Mouse (Mus musculus) erythroid progenitor cell, adult 5-6 weeks (primary cell): ENCODE data around the gene Usp32. TPM values are rescaled to one million over a fixed set of nuclear protein-coding genes. Genes with fewer than 3 reads are reported as not detected.

ENCODE experiments used
- ATAC-seq: replicated peaks from 2 replicates; pipeline ENCODE4 v1.8.0; 2016; ENCODE audit warnings: moderate number of reproducible peaks, mild to moderate bottlenecking, moderate TSS enrichment, inconsistent platforms; ENCODE audit not compliant: poor library complexity, low FRiP score, severe bottlenecking
- total RNA-seq, 2 experiments: library from RNA; stranded (forward) in 1 of 2; stranded (reverse) in 1 of 2; fragments of 150-400 nt in 1 of 2; fragments of 186-747, 209-891 nt in 1 of 2; gene quantifications; 2 replicates each; pipeline versions ENCODE4 v1.2.3 to v1.2.4; 2015 to 2017; ENCODE audit warnings: low replicate concordance in 2 of 2

Gene Usp32
- total RNA-seq, 2 experiments from 2014 or later: 268 to 357 TPM

GRCm38 (mm10) chr11:84992996-84993395 lies 147.0 kb downstream of the Usp32 start:
- ATAC-seq: no peak

DNA sequence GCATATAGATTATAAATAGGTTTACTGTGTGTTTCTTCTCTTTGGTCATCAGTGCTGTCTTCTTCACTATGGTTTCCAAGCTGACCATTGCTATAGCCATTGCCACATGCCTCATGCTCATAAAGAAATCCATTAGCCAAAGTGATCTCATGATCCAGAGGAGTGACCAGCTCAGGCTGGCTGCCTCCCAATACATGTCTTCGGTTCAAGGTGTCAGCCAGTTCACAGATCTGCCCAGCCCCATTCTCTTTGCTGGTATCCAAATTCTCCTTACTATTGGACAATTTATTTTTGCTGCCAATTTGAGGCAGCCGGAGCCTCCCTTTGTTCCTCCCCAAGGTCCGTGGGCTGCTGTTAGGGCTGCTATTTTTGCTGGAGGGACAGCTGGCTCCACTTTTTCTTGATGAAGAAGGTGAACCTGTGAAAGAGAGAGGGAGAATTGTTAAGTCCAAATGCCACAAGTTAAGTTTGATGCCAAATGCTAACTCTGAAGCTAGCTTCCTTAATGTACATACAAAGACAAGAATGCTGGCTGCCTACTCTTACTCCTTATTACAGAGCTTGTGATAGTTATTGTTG lies 151.5 kb downstream of the Usp32 start:
- ATAC-seq: no peak

- no peak for ATAC-seq
Measured at GRCm38 (mm10) chr11:84985421-84985820, 154.5 kb downstream of the Usp32 start.

DNA sequence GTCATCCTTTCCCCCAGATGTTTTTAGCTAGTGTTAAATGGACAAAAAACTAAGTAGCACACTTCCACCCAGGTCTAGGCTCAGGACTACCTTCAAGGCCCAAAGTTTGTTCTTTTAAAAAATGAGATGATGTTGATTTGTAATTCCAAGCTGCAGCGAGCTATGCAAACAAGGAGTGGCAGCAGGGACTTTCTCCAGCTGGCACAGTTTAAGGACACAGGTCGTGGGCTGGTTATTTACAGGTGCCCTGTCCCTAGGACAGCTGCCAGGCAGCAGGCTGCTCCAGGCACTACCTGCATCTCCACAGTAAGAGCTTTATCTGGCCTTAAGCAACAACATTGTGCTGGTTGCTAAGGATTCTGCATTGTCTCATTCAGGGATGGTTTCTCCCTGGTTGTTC lies 159.3 kb downstream of the Usp32 start:
- ATAC-seq: no peak

DNA sequence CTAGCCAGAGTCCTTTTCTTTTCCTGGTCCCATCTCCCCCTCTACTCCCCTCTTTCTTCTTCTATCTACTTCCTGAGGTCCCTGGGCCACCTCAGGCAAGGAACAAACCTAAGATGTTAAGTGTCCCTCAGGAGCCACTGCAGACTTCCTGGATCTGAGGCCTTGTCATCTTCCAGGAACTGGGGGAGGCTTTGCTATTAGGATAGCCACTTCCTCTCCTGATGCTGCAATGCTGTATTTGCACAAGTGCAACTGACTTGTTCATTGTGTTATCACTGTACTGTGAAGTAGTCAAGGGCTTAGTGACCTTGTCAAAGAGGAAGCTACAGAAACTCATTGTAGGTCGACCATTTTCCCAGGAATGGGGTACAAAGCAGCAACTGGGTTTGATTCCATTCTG lies 160.6 kb downstream of the Usp32 start:
- ATAC-seq: no peak

- ATAC-seq: no peak; the same call in 1 of the 2 replicates
Measured at GRCm38 (mm10) chr11:84978113-84978512, 161.8 kb downstream of the Usp32 start.

DNA sequence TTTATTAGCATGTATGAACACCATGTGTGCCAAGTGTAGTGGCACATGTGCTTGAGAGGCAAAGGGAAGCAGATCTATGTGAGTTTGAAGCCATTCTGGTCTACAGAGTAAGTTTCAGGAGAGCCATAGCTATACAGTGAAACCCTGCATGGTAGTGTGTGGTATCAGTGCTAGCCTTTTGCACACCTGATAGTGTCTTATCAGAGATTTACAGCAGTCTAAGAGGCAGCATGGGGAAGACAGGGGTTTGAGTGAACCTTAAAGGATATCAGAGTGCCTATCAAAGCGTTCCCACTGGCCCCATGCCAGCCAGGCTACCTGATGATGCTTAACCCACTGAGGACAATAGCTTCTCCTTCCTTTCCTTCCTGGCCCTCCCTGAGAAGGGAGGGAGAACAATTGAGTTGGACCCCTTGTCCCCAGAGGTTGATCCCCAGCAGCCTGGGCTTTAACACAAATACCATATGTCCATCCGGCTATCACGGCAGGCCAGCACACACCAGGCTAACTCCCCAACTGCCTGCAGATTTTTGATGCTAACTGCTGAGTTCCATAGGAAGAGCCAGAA lies 162.5 kb downstream of the Usp32 start:
- no peak for ATAC-seq

DNA sequence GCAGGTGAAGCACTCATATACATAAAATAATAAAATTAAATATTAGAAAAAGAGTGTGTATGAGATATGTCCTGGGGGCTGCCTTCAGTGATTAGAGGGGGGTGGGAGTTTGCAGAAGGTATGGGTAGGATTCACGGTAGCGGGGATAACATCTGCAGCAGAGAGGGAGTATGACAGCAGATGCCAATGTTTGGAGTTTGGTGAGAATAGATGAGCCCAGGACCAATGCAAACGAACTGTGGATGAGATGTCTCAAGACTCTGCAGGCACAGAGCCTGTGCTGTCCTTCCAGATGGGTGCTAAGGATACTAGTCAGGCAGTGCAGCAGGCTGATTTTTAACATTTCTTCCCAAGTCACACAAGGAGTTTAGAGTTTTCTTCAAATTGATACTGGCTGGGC lies 163.3 kb downstream of the Usp32 start:
- no peak for ATAC-seq

DNA sequence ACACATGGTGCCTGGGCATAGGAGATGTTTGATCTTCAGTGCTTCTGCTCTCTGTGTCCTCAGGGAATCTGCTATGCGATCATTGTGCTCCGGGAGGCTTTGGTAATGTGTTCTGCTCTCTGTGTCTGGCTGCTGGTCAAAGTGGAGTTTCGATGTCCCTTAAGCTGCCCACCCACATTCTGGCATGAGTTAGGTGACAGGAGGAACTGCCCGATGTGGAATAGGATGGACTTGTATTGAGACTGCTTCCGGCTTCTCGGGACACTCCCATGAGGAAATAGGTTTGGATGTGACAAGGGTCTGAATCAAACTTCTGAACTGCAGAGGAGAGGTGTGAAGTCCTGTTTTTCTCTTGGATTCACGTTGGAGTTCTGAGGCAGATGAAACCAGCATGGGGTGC lies 165.4 kb downstream of the Usp32 start:
- ATAC-seq: no peak

DNA sequence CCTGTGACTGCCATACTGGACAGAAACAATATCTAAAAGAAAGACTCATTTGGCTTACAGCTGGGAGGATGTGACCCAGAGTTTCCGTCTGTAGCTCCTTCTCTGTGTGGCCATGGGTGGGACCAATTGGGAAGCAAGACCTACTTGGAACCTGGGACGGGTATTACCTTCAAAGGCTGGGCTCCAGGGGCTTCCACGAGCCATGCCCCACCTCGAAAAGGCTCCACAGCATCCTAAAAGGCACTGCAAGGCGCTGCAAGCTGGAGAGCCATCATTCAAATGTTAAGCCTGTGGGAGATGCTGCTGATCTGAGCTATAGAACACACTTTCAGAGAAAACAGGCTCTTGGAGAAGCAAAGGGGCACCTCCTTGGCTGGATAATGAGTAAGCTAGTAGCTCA lies 166.3 kb downstream of the Usp32 start:
- ATAC-seq: no peak

- no peak for ATAC-seq
Measured at GRCm38 (mm10) chr11:84972067-84972466, 167.9 kb downstream of the Usp32 start.

GRCm38 (mm10) chr11:84968775-84969174 lies 171.2 kb downstream of the Usp32 start:
- ATAC-seq: no peak

GRCm38 (mm10) chr11:84968309-84968708 lies 171.7 kb downstream of the Usp32 start:
- no peak for ATAC-seq

- ATAC-seq: no peak
Measured at GRCm38 (mm10) chr11:84967113-84967512, 172.8 kb downstream of the Usp32 start.

- no peak for ATAC-seq
Measured at GRCm38 (mm10) chr11:84966696-84967095, 173.3 kb downstream of the Usp32 start.

GRCm38 (mm10) chr11:84963556-84963955 lies 176.4 kb downstream of the Usp32 start:
- no peak for ATAC-seq

GRCm38 (mm10) chr11:84962536-84962935 lies 177.4 kb downstream of the Usp32 start:
- ATAC-seq: no peak

- no peak for ATAC-seq
Measured at GRCm38 (mm10) chr11:84961571-84961970, 178.4 kb downstream of the Usp32 start.

DNA sequence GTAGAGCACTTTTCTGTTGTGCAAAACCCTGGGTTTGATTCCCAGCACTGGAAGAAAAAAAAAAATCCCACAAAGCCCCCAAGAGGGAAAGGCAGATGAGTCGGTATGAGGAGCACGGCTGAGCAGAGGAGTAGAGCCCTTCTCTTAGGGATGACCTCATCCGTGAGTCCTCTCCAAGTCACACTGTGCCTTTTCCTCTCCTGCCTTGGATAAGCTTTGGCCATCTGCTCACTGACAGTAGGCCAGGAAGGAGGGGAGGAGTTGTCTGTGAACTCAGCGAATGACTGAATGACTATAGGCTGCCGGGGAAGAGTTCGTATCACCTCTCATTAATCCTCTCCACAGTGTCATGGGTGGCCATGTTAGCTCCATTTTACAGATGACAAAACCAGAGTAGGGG lies 179.2 kb downstream of the Usp32 start:
- no peak for ATAC-seq

DNA sequence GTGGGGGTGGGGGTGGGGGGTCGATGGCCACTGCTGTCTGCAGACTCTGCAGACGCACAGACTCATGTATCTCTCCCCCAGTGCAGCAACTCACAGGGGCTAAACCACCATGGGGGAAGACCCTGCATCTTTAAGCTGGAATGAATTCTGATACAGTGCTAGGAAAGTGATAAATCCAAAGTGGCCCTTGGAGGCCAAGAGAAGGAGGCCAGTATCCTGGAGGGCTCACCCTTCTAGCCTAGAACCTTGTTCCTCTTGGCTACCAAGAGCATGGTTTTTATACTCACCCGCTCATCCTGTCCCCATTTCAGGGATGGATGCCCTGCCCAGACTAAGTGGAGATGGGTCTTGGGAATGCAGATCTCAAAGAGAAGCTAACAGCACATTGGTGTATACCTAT lies 179.7 kb downstream of the Usp32 start:
- no peak for ATAC-seq

DNA sequence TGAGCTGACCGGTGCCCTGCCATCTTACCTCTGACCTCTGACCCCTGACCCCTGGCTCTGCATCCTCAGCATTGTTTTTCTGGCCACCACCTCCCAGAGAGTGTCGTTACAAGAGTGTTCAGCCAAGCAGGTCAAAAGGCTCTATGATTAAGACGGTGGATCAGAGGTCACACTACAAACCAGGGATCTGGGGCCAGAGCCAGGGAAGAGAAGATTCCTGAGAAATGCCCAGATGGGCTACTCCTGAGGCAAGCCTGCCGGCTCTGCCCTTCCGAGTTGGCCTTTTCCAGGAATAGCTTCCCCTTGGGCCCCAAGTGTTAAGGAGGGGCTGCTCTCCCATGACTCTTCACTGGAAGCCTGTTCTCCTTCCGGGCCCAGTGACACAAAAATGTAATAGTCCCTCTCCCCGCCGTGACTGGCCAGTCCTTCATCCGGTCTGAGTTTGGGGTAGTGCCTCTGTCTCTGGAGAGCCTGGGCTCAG lies 180.2 kb downstream of the Usp32 start:
- no peak for ATAC-seq

DNA sequence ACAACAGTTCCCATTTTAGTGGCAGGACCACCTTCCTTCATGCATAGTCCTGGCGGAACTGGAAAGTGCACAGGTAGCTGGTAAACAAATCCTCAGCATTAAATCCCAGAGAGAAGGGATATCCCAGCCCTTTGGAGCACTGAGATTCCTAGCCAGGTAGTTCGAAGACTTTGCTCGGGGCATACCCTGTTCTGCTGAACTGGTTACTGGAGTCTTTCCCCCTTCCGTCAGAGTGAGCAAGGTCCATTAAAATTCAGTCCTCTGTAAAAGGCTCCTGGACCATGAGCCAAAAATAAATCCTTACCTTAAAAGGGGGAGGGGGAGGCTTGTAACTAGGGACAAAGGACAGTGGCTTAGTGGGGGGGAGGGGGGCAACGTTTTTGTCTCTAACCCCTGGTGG lies 180.8 kb downstream of the Usp32 start:
- no peak for ATAC-seq
